Mouse (Mus musculus) heart, postnatal 14 days (tissue): Measurements from ENCODE around the gene Ccdc71. TPM values are rescaled to one million over a fixed set of nuclear protein-coding genes. Genes with fewer than 3 reads are reported as not detected.

ENCODE experiments used
- total RNA-seq, 2 experiments: library from RNA; stranded (reverse); gene quantifications; 2 replicates each; pipeline ENCODE4 v1.2.3; 2021

Gene Ccdc71
- total RNA-seq, 2 experiments from 2014 or later: 23.6 to 29.4 TPM

Other genes with a start within 250 kb of the Ccdc71 start
- 100 to 1,000 TPM; 362 to 379 TPM for gene Dag1, start 196.6 kb upstream of the Ccdc71 start, total RNA-seq
- 10 to 100 TPM; 18.4 to 19.8 TPM for gene Nicn1, start 170.1 kb upstream of the Ccdc71 start, total RNA-seq
- 1 to 10 TPM; 5.4 to 7.0 TPM for gene Amt, start 163.7 kb upstream of the Ccdc71 start, total RNA-seq
- gene Rhoa, start 154.4 kb upstream of the Ccdc71 start, total RNA-seq: 100 to 1,000 TPM; 250 to 262 TPM
- gene Tcta, start 154.4 kb upstream of the Ccdc71 start, total RNA-seq: 10 to 100 TPM; 25.4 to 25.5 TPM
- gene Gpx1, start 121.6 kb upstream of the Ccdc71 start, total RNA-seq: 100 to 1,000 TPM; 156 to 161 TPM
- 10 to 100 TPM; 76.5 to 83.6 TPM for gene Usp4, start 112.7 kb upstream of the Ccdc71 start, total RNA-seq
- gene 1700102P08Rik, start 67.7 kb upstream of the Ccdc71 start, total RNA-seq: under 1 TPM; 0.67 to 0.90 TPM
- gene Ccdc36, start 32.0 kb upstream of the Ccdc71 start, total RNA-seq: not detected
- not detected for gene BC048562, start 24.0 kb upstream of the Ccdc71 start, total RNA-seq
- 10 to 100 TPM; 15.0 to 15.2 TPM for gene Klhdc8b, start 1.1 kb downstream of the Ccdc71 start, total RNA-seq
- gene Lamb2, start 19.2 kb downstream of the Ccdc71 start, total RNA-seq: 100 to 1,000 TPM; 355 to 379 TPM
- gene Usp19, start 30.1 kb downstream of the Ccdc71 start, total RNA-seq: 100 to 1,000 TPM; 101 to 108 TPM
- gene Qars, start 47.2 kb downstream of the Ccdc71 start, total RNA-seq: 10 to 100 TPM; 75.9 to 81.0 TPM
- gene Qrich1, start 56.3 kb downstream of the Ccdc71 start, total RNA-seq: 10 to 100 TPM; 68.4 to 70.1 TPM
- gene Impdh2, start 99.8 kb downstream of the Ccdc71 start, total RNA-seq: 10 to 100 TPM; 47.0 to 54.5 TPM
- gene Ndufaf3, start 106.9 kb downstream of the Ccdc71 start, total RNA-seq: 10 to 100 TPM; 53.1 to 59.8 TPM
- gene Dalrd3, start 109.4 kb downstream of the Ccdc71 start, total RNA-seq: 10 to 100 TPM; 18.7 to 21.4 TPM
- 10 to 100 TPM; 21.2 to 23.9 TPM for gene Wdr6, start 118.2 kb downstream of the Ccdc71 start, total RNA-seq
- 10 to 100 TPM; 14.3 to 16.6 TPM for gene P4htm, start 137.1 kb downstream of the Ccdc71 start, total RNA-seq
- 10 to 100 TPM; 47.7 to 48.0 TPM for gene Arih2, start 188.9 kb downstream of the Ccdc71 start, total RNA-seq
- 100 to 1,000 TPM; 222 to 228 TPM for gene Slc25a20, start 201.6 kb downstream of the Ccdc71 start, total RNA-seq
- gene Prkar2a, start 228.8 kb downstream of the Ccdc71 start, total RNA-seq: 10 to 100 TPM; 74.3 to 75.9 TPM